Mouse (Mus musculus): ENCODE measurements around the gene 2210016L21Rik.

DNA sequence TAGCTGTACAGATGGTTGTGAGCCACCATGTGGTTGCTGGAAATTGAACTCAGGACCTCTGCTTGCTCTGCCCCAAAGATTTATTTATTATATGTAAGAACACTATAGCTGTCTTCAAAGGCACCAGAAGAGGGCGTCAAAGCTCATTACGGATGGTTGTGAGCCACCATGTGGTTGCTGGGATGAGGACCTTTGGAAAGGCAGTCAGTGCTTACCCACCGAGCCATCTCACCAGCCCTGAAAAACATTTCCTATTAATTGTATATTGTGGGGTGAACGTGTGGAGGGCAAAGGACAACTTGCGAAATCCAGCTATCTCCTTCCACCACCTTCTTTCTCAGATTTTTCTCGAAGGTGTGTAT is 36.9 kb downstream of the 2210016L21Rik start:
- no peak for TF ChIP-seq POLR2A (IDR thresholded peaks at IDR 0.05; ENCODE audit: control insufficient read depth in 1 of 2, insufficient read depth in 1 of 2, low read depth in 1 of 2, low read length in 2 of 2, poor library complexity in 1 of 2)
- TF ChIP-seq POLR2AphosphoS2 (IDR thresholded peaks at IDR 0.05; ENCODE audit: low read length), result no peak
- no peak for TF ChIP-seq GATA1 (IDR thresholded peaks at IDR 0.05; ENCODE audit: low read depth, low read length)
- no peak for TF ChIP-seq EP300 (IDR thresholded peaks at IDR 0.05; ENCODE audit: low read depth in 1 of 2, low read length in 2 of 2)
- TF ChIP-seq KAT2A (conservative IDR thresholded peaks at IDR 0.05; ENCODE audit: low read depth, low read length), result no peak; the same call in 1 of the 2 replicates
- TF ChIP-seq ETS1 (IDR thresholded peaks at IDR 0.05; ENCODE audit: low read depth, low read length), result 0 out of 2 replicates have a peak, but pooled peaks have one; percentile 15
- TF ChIP-seq CTCF (IDR thresholded peaks at IDR 0.05 in 2 of 3, conservative IDR thresholded peaks at IDR 0.05 in 1 of 3; ENCODE audit: control insufficient read depth in 1 of 3, insufficient read depth in 1 of 3, low read depth in 2 of 3, low read length in 3 of 3, poor library complexity in 1 of 3, severe bottlenecking in 1 of 3), result peak in 2 of 3 experiments; percentile 68 to 75; a peak in 4 of 6 replicates

Data from MEL (cell line).